Mouse (Mus musculus): Measurements from ENCODE around the gene Aff1. TPM values are rescaled to one million over a fixed set of nuclear protein-coding genes. Genes with fewer than 3 reads are reported as not detected.

Gene Aff1
- polyA plus RNA-seq, 1 experiment from 2014 or later: 7.2 TPM

- peak overlapping the region; percentile 40; the same call in 1 of the 2 replicates for H3K27ac ChIP-seq
- 0 out of 2 replicates have a peak, but pooled peaks cover 4% of the 10 kb centered on the region for H3K4me1 ChIP-seq
- 79% methylated on average over 15 of the region's 15 CpGs for WGBS
- H3K4me3 ChIP-seq (replicated peaks): no peak overlapping the region
- no peak for ATAC-seq (ENCODE audit: insufficient read depth, low FRiP score, low read depth)
- H3K4me2 ChIP-seq: no peak overlapping the region
- H3K9ac ChIP-seq: no peak overlapping the region
- H3K27me3 ChIP-seq (replicated peaks): no peaks in the 10 kb centered on the region
- H3K36me3 ChIP-seq: peaks cover 6% of the 10 kb centered on the region; the same call in 1 of the 2 replicates
- H3K9me3 ChIP-seq: no peaks in the 10 kb centered on the region
These were observed 146.5 kb downstream of the Aff1 start for GRCm38 (mm10) chr5:103838550-103839264.

- no peak overlapping the region for H3K9ac ChIP-seq
- 78% methylated on average over 3 of the region's 3 CpGs for WGBS
- peaks cover 2% of the 10 kb centered on the region for H3K36me3 ChIP-seq
- no peaks in the 10 kb centered on the region for H3K27me3 ChIP-seq (replicated peaks)
- peak overlapping the region; percentile 40; the same call in 1 of the 2 replicates for H3K27ac ChIP-seq
- no peaks in the 10 kb centered on the region for H3K9me3 ChIP-seq
- no peak overlapping the region for H3K4me3 ChIP-seq (replicated peaks)
- H3K4me2 ChIP-seq: no peak overlapping the region
- H3K4me1 ChIP-seq: 0 out of 2 replicates have a peak, but pooled peaks cover 4% of the 10 kb centered on the region
- ATAC-seq (ENCODE audit: insufficient read depth, low FRiP score, low read depth): no peak
These were observed 147.1 kb downstream of the Aff1 start for GRCm38 (mm10) chr5:103839265-103839626.

DNA sequence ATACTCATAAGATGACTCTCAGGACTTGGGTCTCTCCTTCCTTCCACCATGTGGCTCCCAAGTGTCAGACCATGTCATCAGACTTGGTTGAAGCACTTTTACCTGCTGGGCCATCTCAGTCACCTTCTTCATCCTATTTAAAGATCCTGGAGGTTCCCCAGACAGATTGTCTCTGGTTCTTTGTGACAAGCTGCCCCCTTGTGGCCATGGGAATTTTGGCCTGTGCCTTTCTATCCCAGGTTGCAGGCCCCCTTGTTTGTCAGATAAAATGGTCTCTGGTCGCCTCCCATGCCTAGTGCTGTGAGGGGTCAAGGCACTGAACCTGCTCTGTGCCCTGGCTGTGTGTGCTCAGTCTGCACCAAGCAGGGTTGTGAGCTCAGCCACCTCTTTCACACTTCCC lies 151.8 kb downstream of the Aff1 start:
- no peaks in the 10 kb centered on the region for H3K9me3 ChIP-seq
- H3K4me2 ChIP-seq: no peak overlapping the region
- H3K36me3 ChIP-seq: peaks cover 8% of the 10 kb centered on the region
- H3K9ac ChIP-seq: no peak overlapping the region
- WGBS: 48% methylated on average over 1 of the region's 1 CpGs
- H3K27me3 ChIP-seq (replicated peaks): no peaks in the 10 kb centered on the region
- 0 out of 2 replicates have a peak, but pooled peaks cover 4% of the 10 kb centered on the region for H3K4me1 ChIP-seq
- no peak overlapping the region for H3K4me3 ChIP-seq (replicated peaks)
- H3K27ac ChIP-seq: no peak overlapping the region
- no peak for ATAC-seq (ENCODE audit: insufficient read depth, low FRiP score, low read depth)

GRCm38 (mm10) chr5:103845418-103846153 lies 153.4 kb downstream of the Aff1 start:
- no peak overlapping the region for H3K9ac ChIP-seq
- H3K36me3 ChIP-seq: peaks cover 12% of the 10 kb centered on the region
- H3K9me3 ChIP-seq: no peaks in the 10 kb centered on the region
- no peak for ATAC-seq (ENCODE audit: insufficient read depth, low FRiP score, low read depth)
- H3K27me3 ChIP-seq (replicated peaks): no peaks in the 10 kb centered on the region
- 76% methylated on average over 19 of the region's 19 CpGs for WGBS
- no peak overlapping the region for H3K4me2 ChIP-seq
- no peak overlapping the region for H3K4me3 ChIP-seq (replicated peaks)
- H3K4me1 ChIP-seq: no peaks in the 10 kb centered on the region
- H3K27ac ChIP-seq: no peak overlapping the region

- H3K4me3 ChIP-seq (replicated peaks): no peak overlapping the region
These were observed 154.0 kb downstream of the Aff1 start for GRCm38 (mm10) chr5:103846154-103846551.

GRCm38 (mm10) chr5:103846609-103847008 lies 154.4 kb downstream of the Aff1 start:
- peaks cover 12% of the 10 kb centered on the region for H3K36me3 ChIP-seq
- WGBS: 59% methylated on average over 5 of the region's 5 CpGs
- no peaks in the 10 kb centered on the region for H3K9me3 ChIP-seq
- no peak overlapping the region for H3K27ac ChIP-seq
- H3K27me3 ChIP-seq (replicated peaks): no peaks in the 10 kb centered on the region
- no peak overlapping the region for H3K4me2 ChIP-seq
- H3K4me1 ChIP-seq: no peaks in the 10 kb centered on the region
- no peak overlapping the region for H3K9ac ChIP-seq
- ATAC-seq (ENCODE audit: insufficient read depth, low FRiP score, low read depth): no peak
- no peak overlapping the region for H3K4me3 ChIP-seq (replicated peaks)

More at GRCm38 (mm10) chr5:103846154-103846551, 154.0 kb downstream of the Aff1 start:
- Histone ChIP-seq H3K27me3 (replicated peaks) (no peaks in the 10 kb centered on the region), H3K9ac (no peak overlapping the region), H3K27ac (no peak overlapping the region), H3K4me1 (no peaks in the 10 kb centered on the region), H3K9me3 (no peaks in the 10 kb centered on the region), H3K4me2 (no peak overlapping the region), H3K36me3 (peaks cover 12% of the 10 kb centered on the region)
- no peak for ATAC-seq (ENCODE audit: insufficient read depth, low FRiP score, low read depth)
- WGBS: 85% methylated on average over 10 of the region's 10 CpGs

- H3K9ac ChIP-seq: no peak overlapping the region
- ATAC-seq (ENCODE audit: insufficient read depth, low FRiP score, low read depth): no peak
These were observed 156.4 kb downstream of the Aff1 start for GRCm38 (mm10) chr5:103848546-103848945.

GRCm38 (mm10) chr5:103852756-103853549 lies 160.8 kb downstream of the Aff1 start:
- no peak overlapping the region for H3K4me2 ChIP-seq
- H3K27me3 ChIP-seq (replicated peaks): no peaks in the 10 kb centered on the region
- H3K4me3 ChIP-seq (replicated peaks): no peak overlapping the region
- no peaks in the 10 kb centered on the region for H3K9me3 ChIP-seq
- peaks cover 7% of the 10 kb centered on the region; the same call in 1 of the 2 replicates for H3K36me3 ChIP-seq
- H3K9ac ChIP-seq: no peak overlapping the region
- H3K4me1 ChIP-seq: 0 out of 2 replicates have a peak, but pooled peaks cover 2% of the 10 kb centered on the region
- no peak overlapping the region for H3K27ac ChIP-seq
- ATAC-seq (ENCODE audit: insufficient read depth, low FRiP score, low read depth): no peak
- 80% methylated on average over 4 of the region's 4 CpGs for WGBS

More at GRCm38 (mm10) chr5:103848546-103848945, 156.4 kb downstream of the Aff1 start:
- 88% methylated on average over 8 of the region's 8 CpGs for WGBS
- H3K4me1 ChIP-seq: no peaks in the 10 kb centered on the region
- H3K4me2 ChIP-seq: no peak overlapping the region
- no peak overlapping the region for H3K4me3 ChIP-seq (replicated peaks)
- no peak overlapping the region for H3K27ac ChIP-seq
- peaks cover 10% of the 10 kb centered on the region for H3K36me3 ChIP-seq
- H3K27me3 ChIP-seq (replicated peaks): no peaks in the 10 kb centered on the region
- no peaks in the 10 kb centered on the region for H3K9me3 ChIP-seq

- WGBS: 74% methylated on average over 17 of the region's 17 CpGs
- no peak overlapping the region for H3K27ac ChIP-seq
- no peak; the same call in 1 of the 2 replicates for ATAC-seq (ENCODE audit: insufficient read depth, low FRiP score, low read depth)
These were observed 162.1 kb downstream of the Aff1 start for GRCm38 (mm10) chr5:103854041-103854806.

DNA sequence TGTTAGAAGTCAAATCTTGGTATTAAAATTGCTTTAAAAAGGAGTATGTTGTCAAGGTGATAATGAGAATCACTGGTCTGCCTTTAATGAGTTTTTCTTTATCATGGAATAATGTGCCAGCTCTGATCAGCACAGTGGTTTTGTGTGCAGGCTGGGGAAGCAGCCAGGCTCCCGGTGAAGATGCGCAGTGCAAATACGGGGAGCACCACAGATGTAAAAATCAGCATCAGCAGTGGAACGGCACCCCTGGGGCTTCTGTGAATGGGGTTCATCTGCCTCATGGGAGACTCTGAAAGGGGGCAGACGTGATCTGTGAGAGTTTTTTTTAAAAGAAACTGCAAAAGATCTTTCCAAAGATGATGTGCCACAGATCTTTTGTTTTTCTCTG lies 162.6 kb downstream of the Aff1 start:
- H3K36me3 ChIP-seq: no peaks in the 10 kb centered on the region
- H3K4me1 ChIP-seq: 0 out of 2 replicates have a peak, but pooled peaks cover 2% of the 10 kb centered on the region
- no peaks in the 10 kb centered on the region for H3K9me3 ChIP-seq
- no peak overlapping the region for H3K4me3 ChIP-seq (replicated peaks)
- H3K27me3 ChIP-seq (replicated peaks): no peaks in the 10 kb centered on the region
- no peak overlapping the region for H3K4me2 ChIP-seq
- no peak for ATAC-seq (ENCODE audit: insufficient read depth, low FRiP score, low read depth)
- no peak overlapping the region for H3K9ac ChIP-seq
- no peak overlapping the region for H3K27ac ChIP-seq
- WGBS: 85% methylated on average over 5 of the region's 5 CpGs

More at GRCm38 (mm10) chr5:103854041-103854806, 162.1 kb downstream of the Aff1 start:
- no peaks in the 10 kb centered on the region for H3K27me3 ChIP-seq (replicated peaks)
- 0 out of 2 replicates have a peak, but pooled peaks cover 2% of the 10 kb centered on the region for H3K4me1 ChIP-seq
- H3K9ac ChIP-seq: no peak overlapping the region
- no peaks in the 10 kb centered on the region for H3K9me3 ChIP-seq
- H3K36me3 ChIP-seq: peaks cover 2% of the 10 kb centered on the region; the same call in 1 of the 2 replicates
- H3K4me3 ChIP-seq (replicated peaks): no peak overlapping the region
- H3K4me2 ChIP-seq: no peak overlapping the region

Measured in stomach, embryonic 15.5 days (tissue).